Mouse (Mus musculus): Measurements from ENCODE around the gene Tsnaxip1.

Tsnaxip1 gene

GRCm38 (mm10) chr8:105861951-105862350 lies 34.4 kb downstream of the Tsnaxip1 start:
- DNase-seq (ENCODE audit: low spot score), result peak; percentile 49

GRCm38 (mm10) chr8:105866364-105867029 lies 39.0 kb downstream of the Tsnaxip1 start:
- peak; percentile 32 for DNase-seq (ENCODE audit: low spot score)

- DNase-seq (ENCODE audit: low spot score), result no peak
Observed at GRCm38 (mm10) chr8:105874301-105874700, 46.8 kb downstream of the Tsnaxip1 start.

- peak; percentile 90 for DNase-seq (ENCODE audit: low spot score)
Observed at GRCm38 (mm10) chr8:105880754-105881520, 53.4 kb downstream of the Tsnaxip1 start, which contains the start of gene Edc4. TSS of gene Edc4 (plus strand) at chr8:105880881.

GRCm38 (mm10) chr8:105889756-105890465 lies 62.4 kb downstream of the Tsnaxip1 start:
- no peak for DNase-seq (ENCODE audit: low spot score)

- no peak for DNase-seq (ENCODE audit: low spot score)
Observed at GRCm38 (mm10) chr8:105890870-105891269, 63.3 kb downstream of the Tsnaxip1 start.

- peak; percentile 53 for DNase-seq (ENCODE audit: low spot score)
Observed at GRCm38 (mm10) chr8:105892432-105892831, 64.9 kb downstream of the Tsnaxip1 start.

GRCm38 (mm10) chr8:105893339-105893738 lies 65.8 kb downstream of the Tsnaxip1 start, which contains the start of gene Nrn1l:
TSS of gene Nrn1l (plus strand) at chr8:105893567.
- peak; percentile 86 for DNase-seq (ENCODE audit: low spot score)

Data from retina, embryonic 14.5 days (tissue).